Mouse (Mus musculus): Measurements from ENCODE around the gene Tnr. TPM values are rescaled to one million over a fixed set of nuclear protein-coding genes. Genes with fewer than 3 reads are reported as not detected.

Tnr gene
- polyA plus RNA-seq, 1 experiment = not detected

DNA sequence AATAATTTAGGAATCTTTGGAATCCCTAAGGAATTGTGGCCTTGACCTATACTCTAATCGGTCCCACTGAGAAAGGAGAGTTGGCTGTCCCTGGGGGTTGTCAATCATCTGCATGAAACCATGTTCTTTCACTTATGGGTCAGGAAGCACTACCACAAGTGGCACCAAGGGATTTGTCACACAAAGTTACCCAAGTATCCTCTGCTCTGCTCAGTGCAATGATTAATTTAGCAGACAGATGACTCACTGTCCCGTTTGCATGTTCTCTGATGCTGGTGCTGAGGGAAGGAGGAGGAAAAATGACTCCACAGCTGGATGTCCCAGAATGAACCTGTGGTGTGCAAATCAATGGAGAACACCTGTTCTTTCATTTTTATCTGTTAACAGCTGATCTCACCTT, 309.6 kb downstream of the Tnr start:
- TF ChIP-seq CTCF (IDR thresholded peaks at IDR 0.05; ENCODE audit: insufficient read depth, low read depth, low read length) (no peak), POLR2A (IDR thresholded peaks at IDR 0.05; ENCODE audit: insufficient read depth, low read depth, low read length) (no peak)
- H3K27ac ChIP-seq (ENCODE audit: insufficient read depth, low read depth, low read length) = no peak overlapping the region
- WGBS = 47% methylated on average over 2 of the region's 2 CpGs
- no peak overlapping the region for H3K4me3 ChIP-seq (ENCODE audit: insufficient read depth, low read depth, low read length)
- peaks cover 5% of the 10 kb centered on the region; the same call in 1 of the 2 replicates for H3K4me1 ChIP-seq (ENCODE audit: control insufficient read depth, insufficient read depth, low read length)

DNA sequence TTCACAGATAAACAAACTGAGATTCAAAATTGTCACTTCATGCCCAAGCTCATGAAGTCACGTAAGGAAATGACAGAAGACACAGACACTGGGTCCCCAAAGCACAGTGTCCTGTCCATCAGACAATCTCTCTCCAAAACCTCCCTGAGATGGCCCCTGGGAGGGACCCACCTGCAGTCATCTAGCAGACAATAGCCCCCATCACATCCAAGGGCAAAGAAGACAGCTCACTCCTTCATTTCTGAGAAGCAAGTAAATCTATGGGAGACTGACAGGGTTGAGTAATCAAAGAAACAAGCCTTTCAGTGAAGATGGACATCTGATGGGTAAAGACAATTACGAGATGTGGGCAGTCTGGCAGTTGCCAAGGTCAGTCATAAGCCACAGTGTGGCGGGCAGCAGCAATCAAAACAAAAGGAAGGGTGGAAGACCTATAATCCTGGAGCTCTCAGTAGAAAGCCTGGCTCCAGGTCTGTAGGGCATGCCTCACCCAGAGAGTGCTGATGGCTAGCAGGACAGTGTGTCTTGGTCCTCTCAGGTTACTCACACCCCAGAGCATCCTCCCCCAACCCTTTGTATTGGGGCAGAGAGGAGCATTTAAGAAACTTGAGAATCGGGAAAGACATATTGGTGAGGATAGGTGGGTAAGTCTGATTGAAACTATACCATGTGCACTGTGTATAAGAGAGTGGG, 310.2 kb downstream of the Tnr start:
- WGBS = 87% methylated on average over 4 of the region's 4 CpGs
- H3K4me3 ChIP-seq (ENCODE audit: insufficient read depth, low read depth, low read length) = no peak overlapping the region
- TF ChIP-seq POLR2A (IDR thresholded peaks at IDR 0.05; ENCODE audit: insufficient read depth, low read depth, low read length) = no peak
- no peak for TF ChIP-seq CTCF (IDR thresholded peaks at IDR 0.05; ENCODE audit: insufficient read depth, low read depth, low read length)

GRCm38 (mm10) chr1:159835126-159835525, 311.6 kb downstream of the Tnr start:
- Histone ChIP-seq H3K4me1 (ENCODE audit: control insufficient read depth, insufficient read depth, low read length) (peaks cover 5% of the 10 kb centered on the region; the same call in 1 of the 2 replicates), H3K27ac (ENCODE audit: insufficient read depth, low read depth, low read length) (no peak overlapping the region), H3K4me3 (ENCODE audit: insufficient read depth, low read depth, low read length) (no peak overlapping the region)
- WGBS = 49% methylated on average over 4 of the region's 4 CpGs
- no peak for TF ChIP-seq CTCF (IDR thresholded peaks at IDR 0.05; ENCODE audit: insufficient read depth, low read depth, low read length)
- no peak for TF ChIP-seq POLR2A (IDR thresholded peaks at IDR 0.05; ENCODE audit: insufficient read depth, low read depth, low read length)

More for the DNA sequence above, 310.2 kb downstream of the Tnr start:
- no peak overlapping the region for H3K27ac ChIP-seq (ENCODE audit: insufficient read depth, low read depth, low read length)
- peaks cover 5% of the 10 kb centered on the region; the same call in 1 of the 2 replicates for H3K4me1 ChIP-seq (ENCODE audit: control insufficient read depth, insufficient read depth, low read length)

GRCm38 (mm10) chr1:159840337-159840736, 316.8 kb downstream of the Tnr start:
- Histone ChIP-seq H3K4me1 (ENCODE audit: control insufficient read depth, insufficient read depth, low read length) (peaks cover 9% of the 10 kb centered on the region; the same call in 1 of the 2 replicates), H3K4me3 (ENCODE audit: insufficient read depth, low read depth, low read length) (no peak overlapping the region), H3K27ac (ENCODE audit: insufficient read depth, low read depth, low read length) (no peak overlapping the region)
- TF ChIP-seq POLR2A (IDR thresholded peaks at IDR 0.05; ENCODE audit: insufficient read depth, low read depth, low read length) (no peak), CTCF (IDR thresholded peaks at IDR 0.05; ENCODE audit: insufficient read depth, low read depth, low read length) (no peak)
- WGBS = 28% methylated on average over 2 of the region's 2 CpGs

DNA sequence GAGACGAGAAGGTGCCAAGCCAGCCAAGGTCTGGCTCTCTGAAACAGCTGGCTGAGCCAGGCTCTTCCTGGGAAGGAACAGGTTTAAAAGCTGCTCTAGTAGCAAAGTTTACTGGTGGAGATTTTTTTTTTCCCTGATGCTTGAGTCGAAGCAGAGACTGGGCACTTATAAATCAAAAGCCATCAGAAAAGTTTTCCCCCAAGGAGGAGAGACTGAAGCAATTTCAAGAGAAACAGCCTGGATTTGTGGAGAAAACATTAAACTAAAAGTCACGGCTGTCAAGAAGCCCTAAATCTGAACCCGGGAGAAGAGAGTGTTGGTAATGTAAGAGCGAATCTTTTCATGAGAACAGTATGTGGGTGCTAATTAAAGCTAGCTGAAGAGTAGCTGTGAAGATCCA, 319.3 kb downstream of the Tnr start:
- H3K4me3 ChIP-seq (ENCODE audit: insufficient read depth, low read depth, low read length) = no peak overlapping the region
- H3K4me1 ChIP-seq (ENCODE audit: control insufficient read depth, insufficient read depth, low read length) = peaks cover 6% of the 10 kb centered on the region; the same call in 1 of the 2 replicates
- no peak for TF ChIP-seq POLR2A (IDR thresholded peaks at IDR 0.05; ENCODE audit: insufficient read depth, low read depth, low read length)
- no peak for TF ChIP-seq CTCF (IDR thresholded peaks at IDR 0.05; ENCODE audit: insufficient read depth, low read depth, low read length)
- no peak overlapping the region for H3K27ac ChIP-seq (ENCODE audit: insufficient read depth, low read depth, low read length)
- 54% methylated on average over 5 of the region's 5 CpGs for WGBS

- WGBS = 57% methylated on average over 11 of the region's 11 CpGs
- TF ChIP-seq CTCF (IDR thresholded peaks at IDR 0.05; ENCODE audit: insufficient read depth, low read depth, low read length) (no peak), POLR2A (IDR thresholded peaks at IDR 0.05; ENCODE audit: insufficient read depth, low read depth, low read length) (no peak)
Measured at GRCm38 (mm10) chr1:159852088-159852487, 328.5 kb downstream of the Tnr start.

DNA sequence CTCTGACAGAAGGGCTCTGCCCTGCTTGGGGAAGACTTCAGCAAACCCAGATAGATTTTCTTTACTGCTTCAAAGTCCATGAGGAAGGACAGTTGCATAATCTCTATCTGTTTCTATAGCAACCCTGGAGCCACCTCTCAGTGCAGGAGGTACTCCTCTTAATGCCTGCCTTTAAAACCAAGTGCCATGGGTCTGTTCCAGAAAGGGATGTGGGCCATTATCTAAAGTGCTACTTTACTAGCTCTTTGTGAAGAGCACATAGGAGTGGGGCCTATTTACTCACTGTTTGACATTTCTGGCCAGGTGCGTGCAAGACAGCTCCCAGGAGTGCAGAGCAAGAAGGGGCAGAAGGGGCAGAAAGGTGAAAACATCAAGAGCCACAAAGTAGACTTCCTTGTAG, 330.7 kb downstream of the Tnr start:
- no peak overlapping the region for H3K4me3 ChIP-seq (ENCODE audit: insufficient read depth, low read depth, low read length)
- TF ChIP-seq POLR2A (IDR thresholded peaks at IDR 0.05; ENCODE audit: insufficient read depth, low read depth, low read length) (no peak), CTCF (IDR thresholded peaks at IDR 0.05; ENCODE audit: insufficient read depth, low read depth, low read length) (no peak)
- H3K27ac ChIP-seq (ENCODE audit: insufficient read depth, low read depth, low read length) = no peak overlapping the region
- H3K4me1 ChIP-seq (ENCODE audit: control insufficient read depth, insufficient read depth, low read length) = no peaks in the 10 kb centered on the region
- 89% methylated on average over 1 of the region's 1 CpGs for WGBS

More at GRCm38 (mm10) chr1:159852088-159852487, 328.5 kb downstream of the Tnr start:
- H3K4me3 ChIP-seq (ENCODE audit: insufficient read depth, low read depth, low read length) = no peak overlapping the region
- no peaks in the 10 kb centered on the region for H3K4me1 ChIP-seq (ENCODE audit: control insufficient read depth, insufficient read depth, low read length)
- H3K27ac ChIP-seq (ENCODE audit: insufficient read depth, low read depth, low read length) = no peak overlapping the region

GRCm38 (mm10) chr1:159861782-159862474, 338.4 kb downstream of the Tnr start:
- Histone ChIP-seq H3K4me3 (ENCODE audit: insufficient read depth, low read depth, low read length) (no peak overlapping the region), H3K27ac (ENCODE audit: insufficient read depth, low read depth, low read length) (no peak overlapping the region), H3K4me1 (ENCODE audit: control insufficient read depth, insufficient read depth, low read length) (no peaks in the 10 kb centered on the region)
- 88% methylated on average over 3 of the region's 3 CpGs for WGBS
- no peak for TF ChIP-seq POLR2A (IDR thresholded peaks at IDR 0.05; ENCODE audit: insufficient read depth, low read depth, low read length)
- no peak for TF ChIP-seq CTCF (IDR thresholded peaks at IDR 0.05; ENCODE audit: insufficient read depth, low read depth, low read length)

- H3K4me3 ChIP-seq (ENCODE audit: insufficient read depth, low read depth, low read length) = no peak overlapping the region
- H3K4me1 ChIP-seq (ENCODE audit: control insufficient read depth, insufficient read depth, low read length) = no peaks in the 10 kb centered on the region
- no peak overlapping the region for H3K27ac ChIP-seq (ENCODE audit: insufficient read depth, low read depth, low read length)
- 54% methylated on average over 1 of the region's 1 CpGs for WGBS
- no peak for TF ChIP-seq CTCF (IDR thresholded peaks at IDR 0.05; ENCODE audit: insufficient read depth, low read depth, low read length)
- no peak for TF ChIP-seq POLR2A (IDR thresholded peaks at IDR 0.05; ENCODE audit: insufficient read depth, low read depth, low read length)
Measured at GRCm38 (mm10) chr1:159865696-159866095, 342.1 kb downstream of the Tnr start.
